Mouse (Mus musculus): ENCODE measurements around the gene Lactbl1.

The Lactbl1 gene

GRCm38 (mm10) chr4:136636983-136637562, 14.7 kb downstream of the Lactbl1 start:
- no peak for DNase-seq (ENCODE audit: low spot score in 2 of 2)

- DNase-seq (ENCODE audit: low spot score in 2 of 2) = peak; percentile 80
These were observed 15.3 kb downstream of the Lactbl1 start for GRCm38 (mm10) chr4:136637563-136638229.

- DNase-seq (ENCODE audit: low spot score in 2 of 2) = no peak
These were observed 15.9 kb downstream of the Lactbl1 start for GRCm38 (mm10) chr4:136638230-136638750.

- no peak for DNase-seq (ENCODE audit: low spot score in 2 of 2)
These were observed 16.5 kb downstream of the Lactbl1 start for GRCm38 (mm10) chr4:136638890-136639289.

- DNase-seq (ENCODE audit: low spot score in 2 of 2) = peak; percentile 67 to 84
These were observed 26.6 kb downstream of the Lactbl1 start for GRCm38 (mm10) chr4:136648922-136649479.

- DNase-seq (ENCODE audit: low spot score in 2 of 2) = no peak
These were observed 27.2 kb downstream of the Lactbl1 start for GRCm38 (mm10) chr4:136649480-136650196.

GRCm38 (mm10) chr4:136650261-136650660, 27.8 kb downstream of the Lactbl1 start:
- no peak for DNase-seq (ENCODE audit: low spot score in 2 of 2)

GRCm38 (mm10) chr4:136651357-136651811, 29.0 kb downstream of the Lactbl1 start:
- peak in 1 of 2 experiments; percentile 30 for DNase-seq (ENCODE audit: low spot score in 2 of 2)

GRCm38 (mm10) chr4:136651882-136652527, 29.6 kb downstream of the Lactbl1 start:
- peak in 1 of 2 experiments; percentile 45 for DNase-seq (ENCODE audit: low spot score in 2 of 2)

GRCm38 (mm10) chr4:136652528-136652910, 30.1 kb downstream of the Lactbl1 start:
- DNase-seq (ENCODE audit: low spot score in 2 of 2) = no peak

GRCm38 (mm10) chr4:136653019-136653418, 30.6 kb downstream of the Lactbl1 start:
- DNase-seq (ENCODE audit: low spot score in 2 of 2) = no peak

GRCm38 (mm10) chr4:136653692-136654234, 31.3 kb downstream of the Lactbl1 start:
- DNase-seq (ENCODE audit: low spot score in 2 of 2) = no peak

GRCm38 (mm10) chr4:136657914-136658313, 35.5 kb downstream of the Lactbl1 start:
- no peak for DNase-seq (ENCODE audit: low spot score in 2 of 2)

- DNase-seq (ENCODE audit: low spot score in 2 of 2) = peak in 1 of 2 experiments; percentile 40
These were observed 42.6 kb downstream of the Lactbl1 start for GRCm38 (mm10) chr4:136665068-136665467.

- DNase-seq (ENCODE audit: low spot score in 2 of 2) = no peak
These were observed 43.6 kb downstream of the Lactbl1 start for GRCm38 (mm10) chr4:136666002-136666401.

GRCm38 (mm10) chr4:136667757-136668156, 45.3 kb downstream of the Lactbl1 start:
- no peak for DNase-seq (ENCODE audit: low spot score in 2 of 2)

GRCm38 (mm10) chr4:136672335-136673090, 50.1 kb downstream of the Lactbl1 start:
- DNase-seq (ENCODE audit: low spot score in 2 of 2) = no peak

GRCm38 (mm10) chr4:136675439-136675838, 53.0 kb downstream of the Lactbl1 start:
- DNase-seq (ENCODE audit: low spot score in 2 of 2) = no peak

- peak; percentile 68 to 85 for DNase-seq (ENCODE audit: low spot score in 2 of 2)
These were observed 56.1 kb downstream of the Lactbl1 start for GRCm38 (mm10) chr4:136678480-136678879.

- DNase-seq (ENCODE audit: low spot score in 2 of 2) = no peak
These were observed 56.8 kb downstream of the Lactbl1 start for GRCm38 (mm10) chr4:136679221-136679620.

- no peak for DNase-seq (ENCODE audit: low spot score in 2 of 2)
These were observed 58.2 kb downstream of the Lactbl1 start for GRCm38 (mm10) chr4:136680641-136681040.
